Mouse (Mus musculus) testis, adult 2 months (tissue): ENCODE data around the gene Sae1. TPM values are rescaled to one million over a fixed set of nuclear protein-coding genes. Genes with fewer than 3 reads are reported as not detected.
A peak's percentile ranks its signal among the peaks of the same experiment; 100 is the strongest.

Source experiments
- H3K27ac ChIP-seq: fragments of 200-500 bp; 2 replicates; pipeline ENCODE4 v1.5.1; 2012; ENCODE audit warnings: low read depth, low read length; ENCODE audit not compliant: control insufficient read depth, insufficient read depth
- H3K27me3 ChIP-seq: fragments of 200-500 bp; 2 replicates; pipeline ENCODE4 v1.6.1; 2012; ENCODE audit warnings: mild to moderate bottlenecking, low read length, moderate library complexity; ENCODE audit not compliant: control insufficient read depth, insufficient read depth
- H3K36me3 ChIP-seq: fragments of 200-500 bp; 2 replicates; pipeline ENCODE4 v1.6.1; 2012; ENCODE audit warnings: mild to moderate bottlenecking, low read length; ENCODE audit not compliant: control insufficient read depth, insufficient read depth
- H3K4me1 ChIP-seq: fragments of 200-500 bp; 2 replicates; pipeline ENCODE4 v1.6.1; 2012; ENCODE audit warnings: low read length; ENCODE audit not compliant: control insufficient read depth, insufficient read depth
- H3K4me3 ChIP-seq: fragments of 200-500 bp; 2 replicates; pipeline ENCODE4 v1.5.1; 2012; ENCODE audit warnings: low read depth, mild to moderate bottlenecking, low read length, moderate library complexity, mixed read lengths; ENCODE audit not compliant: control insufficient read depth
- CTCF ChIP-seq: fragments of 200-500 bp; IDR thresholded peaks from 2 replicates; pipeline ENCODE4 v1.5.1; 2012; ENCODE audit warnings: low read depth, mild to moderate bottlenecking, inconsistent platforms, low read length, moderate library complexity; ENCODE audit not compliant: control insufficient read depth, insufficient read depth, insufficient replicate concordance
- POLR2A ChIP-seq: fragments of 200-500 bp; IDR thresholded peaks from 2 replicates; pipeline ENCODE4 v1.6.1; 2012; ENCODE audit warnings: low read depth, mild to moderate bottlenecking, inconsistent platforms, low read length, moderate library complexity; ENCODE audit not compliant: control insufficient read depth
- polyA plus RNA-seq: library from polyadenylated mRNA; depleted of rRNA; stranded (reverse); fragments of >200 nt; gene quantifications from 2 replicates; pipeline ENCODE4 v1.2.3, GENCODE M21; 2012

Gene Sae1
- polyA plus RNA-seq, 1 experiment: 61.4 TPM

DNA sequence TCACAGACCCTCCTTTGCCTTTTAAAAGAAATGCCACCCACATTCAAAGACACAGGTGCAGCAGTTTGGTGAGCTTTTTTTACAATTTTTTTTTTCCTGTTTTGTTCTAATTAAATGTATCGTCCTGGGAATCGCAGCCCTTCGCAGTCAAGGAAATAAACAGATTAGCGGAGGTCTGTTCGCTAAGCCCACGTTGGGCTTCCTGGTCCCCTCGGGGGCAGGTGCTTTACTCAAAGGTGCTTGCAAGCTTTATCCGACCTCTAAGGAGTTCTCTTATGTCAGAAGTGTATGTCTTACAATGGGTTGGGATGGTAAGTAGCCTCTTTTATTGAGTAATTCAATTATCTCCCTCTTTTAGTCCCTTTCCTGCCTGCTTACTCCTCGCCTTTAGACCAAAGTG lies 14.8 kb upstream of the Sae1 start:
- H3K27me3 ChIP-seq: no peaks in the 10 kb centered on the region

DNA sequence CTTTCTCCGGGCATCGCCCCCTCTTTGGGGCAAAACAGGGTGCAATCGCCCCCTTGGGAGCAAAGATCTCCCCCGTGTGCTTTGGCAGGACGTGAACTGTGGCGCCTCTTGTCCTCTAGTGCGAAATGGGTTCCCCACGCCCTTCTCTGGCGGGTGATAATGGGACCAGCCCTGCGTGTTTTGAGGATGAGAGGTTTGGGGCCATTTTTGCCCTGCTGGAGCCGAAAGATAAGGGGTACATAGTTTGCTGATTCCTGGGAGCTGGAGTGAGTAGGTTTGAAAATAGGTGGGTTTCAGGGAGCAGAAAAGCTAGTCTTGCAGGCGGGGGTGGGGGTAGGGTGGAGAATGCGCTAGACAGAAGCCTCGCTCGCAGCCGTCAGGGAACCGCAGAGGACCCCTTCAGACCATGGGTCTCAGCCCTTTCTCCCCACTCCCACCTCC lies 14.4 kb upstream of the Sae1 start:
- peaks cover 30% of the 10 kb centered on the region for H3K4me1 ChIP-seq
- TF ChIP-seq CTCF (no peak), POLR2A (no peak)
- peak overlapping the region; percentile 98 for H3K27ac ChIP-seq
- peak overlapping the region; percentile 93 for H3K4me3 ChIP-seq
- H3K27me3 ChIP-seq: no peaks in the 10 kb centered on the region
- H3K36me3 ChIP-seq: no peaks in the 10 kb centered on the region; the same call in none of the 2 replicates

More for the DNA sequence above, 14.8 kb upstream of the Sae1 start:
- peak overlapping the region; percentile 93 for H3K4me3 ChIP-seq
- H3K27ac ChIP-seq: peak overlapping the region; percentile 98
- TF ChIP-seq CTCF: no peak
- TF ChIP-seq POLR2A: no peak
- no peaks in the 10 kb centered on the region; the same call in none of the 2 replicates for H3K36me3 ChIP-seq
- H3K4me1 ChIP-seq: peaks cover 30% of the 10 kb centered on the region

DNA sequence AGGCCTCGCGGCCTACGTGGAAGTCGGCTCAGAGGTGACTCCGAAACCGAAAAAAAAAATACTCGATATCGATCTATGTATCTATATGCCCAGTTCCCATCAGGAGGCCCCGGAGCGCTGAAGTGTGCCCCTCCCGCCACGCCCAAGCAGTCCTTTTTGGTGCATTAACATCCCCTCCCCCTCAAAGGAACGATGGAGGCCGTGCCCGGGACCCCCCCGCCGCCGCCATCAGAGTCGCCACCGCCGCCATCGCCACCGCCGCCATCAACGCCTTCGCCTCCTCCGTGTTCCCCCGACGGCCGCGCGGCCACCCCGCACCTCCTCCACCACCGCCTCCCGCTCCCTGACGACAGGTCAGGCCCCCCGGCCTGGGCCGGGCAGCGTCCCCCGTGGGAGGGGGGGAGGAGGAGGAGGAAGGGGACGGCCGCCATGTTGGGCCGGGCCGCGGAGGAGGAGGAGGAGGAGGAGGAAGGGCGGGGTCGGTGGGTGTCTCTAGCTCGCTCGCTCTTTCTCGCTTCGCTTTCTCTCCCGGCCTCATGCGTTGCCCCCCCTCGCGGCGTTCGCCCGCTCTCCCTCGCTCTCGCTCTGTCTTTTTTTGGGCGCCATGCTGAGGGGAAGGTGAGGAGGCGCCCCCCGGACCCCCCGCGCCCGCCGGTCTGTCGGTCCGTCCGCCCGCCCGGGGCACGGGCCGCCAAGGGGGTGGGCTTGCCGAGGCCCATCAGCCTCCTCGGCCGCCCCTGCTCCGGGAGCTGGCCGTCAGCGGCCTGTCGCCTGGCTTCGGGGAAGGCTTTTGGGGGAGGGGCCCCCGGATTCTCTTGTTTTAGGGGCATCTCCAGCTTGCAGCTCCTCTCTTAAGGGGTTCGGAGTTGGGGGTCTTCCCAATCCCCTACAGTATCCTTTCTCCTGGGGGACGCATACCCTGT lies 13.3 kb upstream of the Sae1 start, which contains the start of gene Zc3h4:
Gene Zc3h4, plus strand, starts transcription at position 222 of the 923 bp plus-strand sequence.
- no peaks in the 10 kb centered on the region for H3K27me3 ChIP-seq
- peaks cover 28% of the 10 kb centered on the region for H3K4me1 ChIP-seq
- peak within 1 kb of the TSS; percentile 98 for H3K27ac ChIP-seq
- TF ChIP-seq POLR2A: peak; percentile 48; the same call in 1 of the 2 replicates
- TF ChIP-seq CTCF: no peak
- peak within 1 kb of the TSS; percentile 93 for H3K4me3 ChIP-seq
- H3K36me3 ChIP-seq: no peaks in the 10 kb centered on the region; the same call in none of the 2 replicates

DNA sequence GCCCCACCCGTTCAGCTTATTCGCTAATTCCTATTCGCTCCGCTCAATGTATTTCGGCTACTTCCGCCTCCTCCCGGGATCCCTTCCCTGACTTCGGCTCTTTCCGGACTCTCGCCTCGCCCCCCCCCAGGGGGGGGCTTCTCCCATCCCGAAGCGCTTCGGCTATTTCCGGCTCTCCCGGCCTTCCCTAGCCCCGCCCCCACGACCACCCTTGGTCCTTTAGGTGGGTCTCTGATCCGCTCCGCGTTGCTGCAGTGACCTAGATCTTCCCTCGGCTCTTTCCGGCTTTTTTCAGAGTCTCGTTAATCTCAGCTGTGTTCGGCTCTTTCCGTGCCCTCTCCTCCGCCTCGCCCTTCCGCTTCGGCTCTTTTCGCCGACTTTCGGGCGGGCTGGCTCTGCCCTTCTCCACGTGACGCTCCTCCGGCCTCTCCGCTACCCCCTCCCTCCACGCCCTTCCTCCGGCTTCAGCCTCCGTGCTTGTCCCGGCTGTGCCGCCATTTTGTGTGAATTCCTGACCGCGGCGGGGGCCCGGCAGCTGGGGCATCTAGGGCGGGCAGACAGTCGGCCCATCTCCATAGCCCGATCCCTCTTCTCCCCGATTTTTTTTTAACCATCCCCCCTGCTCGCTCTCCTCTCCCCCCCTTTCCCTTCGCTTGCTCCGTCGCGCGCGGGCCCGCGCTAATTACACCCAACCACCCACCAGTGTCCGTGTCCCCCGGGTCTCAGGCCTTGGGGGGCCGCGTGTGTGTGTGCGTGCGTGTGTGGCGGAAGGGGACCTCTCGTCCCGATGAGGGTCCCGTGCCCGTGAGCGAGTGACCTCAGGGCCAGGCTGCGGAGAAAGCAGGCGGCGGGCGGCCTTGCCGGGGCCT lies 12.4 kb upstream of the Sae1 start:
- no peaks in the 10 kb centered on the region; the same call in none of the 2 replicates for H3K36me3 ChIP-seq
- H3K27ac ChIP-seq: peak overlapping the region; percentile 98
- H3K4me3 ChIP-seq: peak overlapping the region; percentile 93
- H3K4me1 ChIP-seq: peaks cover 23% of the 10 kb centered on the region
- no peaks in the 10 kb centered on the region for H3K27me3 ChIP-seq
- TF ChIP-seq CTCF: no peak
- TF ChIP-seq POLR2A: peak; percentile 86

DNA sequence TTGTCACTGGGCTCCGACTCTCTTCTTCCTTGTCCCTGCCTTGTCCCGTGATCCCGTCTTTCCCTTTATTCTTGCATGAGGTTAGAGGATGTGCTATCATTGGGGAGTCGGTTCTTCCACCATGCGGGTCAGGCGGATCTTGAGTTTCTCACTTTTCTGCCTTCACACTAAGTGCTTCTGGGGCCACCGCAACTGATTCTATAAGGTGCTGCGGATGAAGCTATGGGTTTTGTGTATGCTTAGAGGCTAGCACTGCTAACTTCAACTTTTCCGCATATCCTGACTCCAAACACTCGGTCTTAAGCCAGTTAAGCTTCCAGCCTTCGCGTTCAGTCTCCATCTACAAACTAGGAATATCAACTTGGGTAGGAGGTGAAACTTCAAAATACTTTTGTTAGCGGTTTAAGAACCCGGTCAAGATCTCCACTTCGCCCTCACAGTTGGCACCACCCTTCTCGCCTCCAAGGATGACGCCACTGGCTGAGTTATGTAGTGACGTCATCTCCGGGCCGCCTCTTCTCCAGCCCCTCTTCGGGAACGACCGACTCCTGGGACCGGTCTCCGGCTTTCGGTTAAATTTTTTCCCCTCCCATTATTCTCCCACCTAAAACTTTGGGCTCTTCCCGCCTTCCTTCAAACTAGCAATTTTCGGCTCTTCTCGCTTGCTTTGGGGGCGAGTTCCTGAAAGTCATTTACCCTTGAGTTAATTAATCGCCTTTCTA lies 11.7 kb upstream of the Sae1 start:
- peak; percentile 62; the same call in 1 of the 2 replicates for TF ChIP-seq POLR2A
- no peak for TF ChIP-seq CTCF
- Histone ChIP-seq H3K27ac (peak overlapping the region; percentile 98), H3K36me3 (no peaks in the 10 kb centered on the region; the same call in none of the 2 replicates)

DNA sequence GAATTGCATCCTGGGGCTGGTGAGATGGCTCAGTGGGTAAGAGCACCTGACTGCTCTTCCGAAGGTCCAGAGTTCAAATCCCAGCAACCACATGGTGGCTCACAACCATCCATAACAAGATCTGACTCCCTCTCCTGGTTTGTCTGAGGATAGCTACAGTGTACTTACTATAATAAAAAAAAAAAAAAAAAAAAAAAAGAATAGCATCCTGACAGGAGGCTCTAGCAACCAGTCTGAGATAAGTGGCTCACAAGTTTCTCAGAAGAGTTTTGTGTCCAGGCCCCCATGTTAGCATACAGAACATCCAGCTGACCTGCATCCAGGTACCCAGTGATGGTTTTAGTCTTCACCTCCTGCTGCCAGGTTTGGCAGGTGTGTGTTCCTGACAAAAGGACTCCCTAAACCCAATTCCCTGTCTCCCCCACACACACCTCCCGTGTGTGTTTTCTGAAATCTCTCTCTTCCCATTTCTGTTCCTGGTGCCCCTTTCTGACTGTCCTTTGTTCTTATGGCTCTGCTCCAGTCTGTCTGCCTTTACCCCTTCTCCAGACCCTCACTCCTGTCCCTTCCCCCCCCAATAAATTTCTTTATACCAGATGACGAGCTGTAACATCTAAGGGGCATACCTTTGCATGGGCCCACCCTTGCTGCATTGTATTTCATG lies 10.9 kb upstream of the Sae1 start:
- TF ChIP-seq CTCF (no peak), POLR2A (no peak)
- Histone ChIP-seq H3K36me3 (no peaks in the 10 kb centered on the region; the same call in 1 of the 2 replicates), H3K4me1 (peaks cover 21% of the 10 kb centered on the region), H3K27me3 (no peaks in the 10 kb centered on the region), H3K27ac (no peak overlapping the region), H3K4me3 (no peak overlapping the region)

More for the DNA sequence above, 11.7 kb upstream of the Sae1 start:
- H3K27me3 ChIP-seq: no peaks in the 10 kb centered on the region
- H3K4me3 ChIP-seq: peak overlapping the region; percentile 93
- peaks cover 21% of the 10 kb centered on the region for H3K4me1 ChIP-seq
